ENCODE assay signal across 29 mouse cellular contexts in the genomic region with DNA sequence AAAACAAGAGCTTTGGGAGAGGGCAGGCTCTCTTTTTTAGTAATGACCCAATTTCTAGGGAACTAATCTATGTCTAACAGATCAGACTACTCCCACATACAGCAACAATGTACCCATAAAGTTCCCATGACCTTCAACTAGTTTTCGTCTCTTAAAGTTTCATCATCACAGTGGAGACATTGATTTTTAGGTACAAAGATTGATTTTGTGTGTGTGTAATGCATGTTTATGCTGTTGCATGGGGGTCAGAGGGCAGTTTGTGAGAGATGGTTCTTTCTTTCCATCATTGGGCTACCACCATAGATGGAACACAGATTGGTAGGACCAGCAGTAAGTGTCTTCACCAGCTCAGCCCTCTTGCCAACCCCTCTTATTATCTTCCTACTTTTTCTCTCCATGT.
"Had no signal": no experiment of that assay in that cellular context is flagged by ENCODE, and none has a peak within 500 bp of the region (broad histone marks: within the 10 kb centered on the region; RNA-seq: fewer than 3 reads in every experiment).

No protein-coding gene starts in this region.

- ATAC-seq: forebrain, embryonic 13.5 days; forebrain, embryonic 14.5 days; forebrain, embryonic 15.5 days; forebrain, embryonic 16.5 days; forebrain, postnatal 0 days had no signal

- H3K4me1 ChIP-seq: embryonic facial prominence, embryonic 10.5 days; embryonic facial prominence, embryonic 12.5 days; embryonic facial prominence, embryonic 13.5 days; embryonic facial prominence, embryonic 15.5 days; forebrain, embryonic 10.5 days; forebrain, embryonic 12.5 days; forebrain, embryonic 13.5 days; forebrain, embryonic 15.5 days had no signal

- H3K27ac ChIP-seq: embryonic facial prominence, embryonic 10.5 days; embryonic facial prominence, embryonic 12.5 days; embryonic facial prominence, embryonic 13.5 days; embryonic facial prominence, embryonic 15.5 days; forebrain, embryonic 10.5 days; forebrain, embryonic 12.5 days; forebrain, embryonic 13.5 days; forebrain, embryonic 15.5 days; gastrocnemius, adult 2 months; heart, adult 2 months had no signal

- H3K27me3 ChIP-seq: embryonic facial prominence, embryonic 12.5 days; embryonic facial prominence, embryonic 13.5 days; embryonic facial prominence, embryonic 15.5 days; forebrain, embryonic 12.5 days; forebrain, embryonic 13.5 days; forebrain, embryonic 15.5 days had no signal

- H3K9me3 ChIP-seq: embryonic facial prominence, embryonic 10.5 days; embryonic facial prominence, embryonic 12.5 days; embryonic facial prominence, embryonic 13.5 days; embryonic facial prominence, embryonic 15.5 days; forebrain, embryonic 10.5 days; forebrain, embryonic 12.5 days; forebrain, embryonic 13.5 days; forebrain, embryonic 15.5 days had no signal

- H3K9ac ChIP-seq: embryonic facial prominence, embryonic 12.5 days; embryonic facial prominence, embryonic 13.5 days; embryonic facial prominence, embryonic 15.5 days; forebrain, embryonic 12.5 days; forebrain, embryonic 13.5 days; forebrain, embryonic 15.5 days; forebrain, postnatal 0 days had no signal

- DNase-seq: cerebellum, adult 2 months; cerebellum, adult 8-10 months; cerebellum, adult 9-10 months; cerebellum, adult 9-11 months; cerebellum, postnatal 10 days; cerebellum, postnatal 14 days; cerebellum, postnatal 25 days; cerebellum, postnatal 36 days; embryo, embryonic 11 days; forebrain, postnatal 0 days; gastrocnemius, adult 2 months; gastrocnemius, postnatal 10 days; gastrocnemius, postnatal 14 days; gastrocnemius, postnatal 25 days; gastrocnemius, postnatal 36 days; heart, adult 11 months; heart, adult 18-20 months; heart, adult 2 months had no signal

- H3K36me3 ChIP-seq: embryonic facial prominence, embryonic 10.5 days; embryonic facial prominence, embryonic 12.5 days; embryonic facial prominence, embryonic 13.5 days; embryonic facial prominence, embryonic 15.5 days; forebrain, embryonic 10.5 days; forebrain, embryonic 12.5 days; forebrain, embryonic 15.5 days had no signal

- H3K4me3 ChIP-seq: embryonic facial prominence, embryonic 10.5 days; embryonic facial prominence, embryonic 12.5 days; embryonic facial prominence, embryonic 13.5 days; embryonic facial prominence, embryonic 15.5 days; erythroblast, embryonic 14.5 days; forebrain, embryonic 10.5 days; forebrain, embryonic 12.5 days; forebrain, embryonic 13.5 days; forebrain, embryonic 15.5 days; gastrocnemius, adult 2 months; heart, adult 2 months had no signal

- H3K4me2 ChIP-seq: embryonic facial prominence, embryonic 12.5 days; embryonic facial prominence, embryonic 13.5 days; embryonic facial prominence, embryonic 15.5 days; forebrain, embryonic 12.5 days; forebrain, embryonic 13.5 days; forebrain, embryonic 15.5 days had no signal
